In genomic region chr14:20640644-20641437, GRCm38 (mm10) we compare ENCODE assay signal across 7 mouse cellular contexts. TPM values are rescaled to one million over a fixed set of nuclear protein-coding genes. Genes with fewer than 3 reads are reported as not detected.
A peak's percentile ranks its signal among the peaks of the same experiment; 100 is the strongest.
DNase-seq lines count a peak whose midpoint lies in the region; ATAC-seq lines count a peak whose summit lies in the region.

TSS of gene Usp54 (minus strand) at chr14:20641063.

- peak within 1 kb of the TSS; percentile 77 for H3K4me3 ChIP-seq in embryonic facial prominence, embryonic 11.5 days (ENCODE audit: low read depth, low read length)
- peak within 1 kb of the TSS; percentile 92 for H3K4me3 ChIP-seq in limb, embryonic 11.5 days (ENCODE audit: low read depth, low read length)
- peak within 1 kb of the TSS; percentile 82 for H3K4me3 ChIP-seq in midbrain, embryonic 14.5 days (replicated peaks; ENCODE audit: low read depth, low read length)

- no peaks in the 10 kb centered on the region for H3K4me1 ChIP-seq in embryonic facial prominence, embryonic 11.5 days (ENCODE audit: control insufficient read depth, insufficient read depth, low read length)
- H3K4me1 ChIP-seq in limb, embryonic 11.5 days (ENCODE audit: control insufficient read depth, insufficient read depth, low read length) = peaks cover 3% of the 10 kb centered on the region; the same call in 1 of the 2 replicates
- H3K4me1 ChIP-seq in midbrain, embryonic 14.5 days (ENCODE audit: control insufficient read depth, insufficient read depth, low read length) = peaks cover 5% of the 10 kb centered on the region; the same call in 1 of the 2 replicates

- no peaks in the 10 kb centered on the region for H3K36me3 ChIP-seq in embryonic facial prominence, embryonic 11.5 days (replicated peaks; ENCODE audit: control insufficient read depth, insufficient read depth, low read depth, low read length)
- H3K36me3 ChIP-seq in limb, embryonic 11.5 days (ENCODE audit: control insufficient read depth, insufficient read depth, low read length) = no peaks in the 10 kb centered on the region
- no peaks in the 10 kb centered on the region for H3K36me3 ChIP-seq in midbrain, embryonic 14.5 days (ENCODE audit: control insufficient read depth, insufficient read depth, low read length)

- peak within 1 kb of the TSS; percentile 90 for H3K27ac ChIP-seq in embryonic facial prominence, embryonic 11.5 days (replicated peaks; ENCODE audit: low read depth, low read length)
- peak within 1 kb of the TSS; percentile 80 for H3K27ac ChIP-seq in limb, embryonic 11.5 days (replicated peaks; ENCODE audit: low read depth, low read length)
- peak within 1 kb of the TSS; percentile 93 for H3K27ac ChIP-seq in midbrain, embryonic 14.5 days (replicated peaks; ENCODE audit: low read depth, low read length)

- WGBS in embryonic facial prominence, embryonic 11.5 days = under 1% methylated on average over 73 of the region's 73 CpGs
- WGBS in limb, embryonic 11.5 days = under 1% methylated on average over 72 of the region's 73 CpGs
- WGBS in midbrain, embryonic 14.5 days = under 1% methylated on average over 73 of the region's 73 CpGs

- no peaks in the 10 kb centered on the region for H3K9me3 ChIP-seq in embryonic facial prominence, embryonic 11.5 days (replicated peaks; ENCODE audit: control insufficient read depth, low read length)
- H3K9me3 ChIP-seq in limb, embryonic 11.5 days (ENCODE audit: control insufficient read depth, low read length) = no peaks in the 10 kb centered on the region
- H3K9me3 ChIP-seq in midbrain, embryonic 14.5 days (ENCODE audit: control insufficient read depth, low read length) = no peaks in the 10 kb centered on the region

- no peaks in the 10 kb centered on the region for H3K27me3 ChIP-seq in embryonic facial prominence, embryonic 11.5 days (ENCODE audit: control insufficient read depth, insufficient read depth, low read length)
- no peaks in the 10 kb centered on the region for H3K27me3 ChIP-seq in limb, embryonic 11.5 days (ENCODE audit: control insufficient read depth, insufficient read depth, low read length)
- no peaks in the 10 kb centered on the region for H3K27me3 ChIP-seq in midbrain, embryonic 14.5 days (ENCODE audit: control insufficient read depth, insufficient read depth, low read length)

- H3K9ac ChIP-seq in embryonic facial prominence, embryonic 11.5 days (replicated peaks; ENCODE audit: low read length) = peak within 1 kb of the TSS; percentile 96
- peak within 1 kb of the TSS; percentile 82 for H3K9ac ChIP-seq in limb, embryonic 11.5 days (ENCODE audit: low read length)
- peak within 1 kb of the TSS; percentile 83 for H3K9ac ChIP-seq in midbrain, embryonic 14.5 days (replicated peaks; ENCODE audit: low read length)

- H3K4me2 ChIP-seq in embryonic facial prominence, embryonic 11.5 days (ENCODE audit: low read depth, low read length) = peak within 1 kb of the TSS; percentile 71
- peak within 1 kb of the TSS; percentile 62 for H3K4me2 ChIP-seq in limb, embryonic 11.5 days (ENCODE audit: low read depth, severe bottlenecking)
- H3K4me2 ChIP-seq in midbrain, embryonic 14.5 days (ENCODE audit: low read length) = peak within 1 kb of the TSS; percentile 81

- peak; percentile 92 for ATAC-seq in embryonic facial prominence, embryonic 11.5 days (replicated peaks; ENCODE audit: insufficient number of reproducible peaks, low FRiP score, low TSS enrichment, low read depth)
- ATAC-seq in limb, embryonic 11.5 days (ENCODE audit: insufficient number of reproducible peaks, low FRiP score, low TSS enrichment, low read depth) = peak; percentile 96
- ATAC-seq in midbrain, embryonic 14.5 days (ENCODE audit: low FRiP score, low TSS enrichment) = peak; percentile 95

- DNase-seq in adrenal gland, postnatal 14 days = peak; percentile 99
- DNase-seq in embryonic facial prominence, embryonic 11.5 days (ENCODE audit: low spot score) = peak; percentile 99
- DNase-seq in heart, adult 11 months = peak; percentile 100
- DNase-seq in kidney, adult 18-20 months = peak; percentile 97
- peak; percentile 99 for DNase-seq in limb, embryonic 11.5 days (ENCODE audit: low spot score)
- DNase-seq in midbrain, embryonic 14.5 days = peak; percentile 99
- DNase-seq in spleen, adult 18-20 months = peak; percentile 95 to 97

RNA-seq across cellular contexts. Expression of gene Usp54, which starts in this region (rescaled TPM):
- 13.5 and 14.8 TPM in 2 replicates for total RNA-seq in adrenal gland, postnatal 14 days (2021)
- polyA plus RNA-seq in embryonic facial prominence, embryonic 11.5 days (2014; fragmentation: Nextera tagmentation; extraction: Ambion mirVana) = 12.6 and 14.4 TPM in 2 replicates
- polyA plus RNA-seq in limb, embryonic 11.5 days (2014; fragmentation: Nextera tagmentation; extraction: Ambion mirVana) = 14.5 and 17.0 TPM in 2 replicates
- polyA plus RNA-seq in midbrain, embryonic 14.5 days (2014; fragmentation: Nextera tagmentation; extraction: Ambion mirVana) = 10.9 and 14.5 TPM in 2 replicates

Comparison
In these comparisons a context has a peak if more than half of its experiments do, and no peak if none do; other contexts are left out.
1. Peak in every context shown above with its lines: DNase-seq, ATAC-seq, H3K4me3 ChIP-seq and H3K27ac ChIP-seq.